Mouse (Mus musculus) small intestine, adult 2 months (tissue): Measurements from ENCODE around the gene Sh3bgr. TPM values are rescaled to one million over a fixed set of nuclear protein-coding genes. Genes with fewer than 3 reads are reported as not detected.

Experiments used
- H3K27ac ChIP-seq: fragments of 200-500 bp; 2 replicates; pipeline ENCODE4 v1.5.1; 2012; ENCODE audit warnings: low read depth, low read length, control low read depth, inconsistent platforms; ENCODE audit not compliant: insufficient read depth
- H3K27me3 ChIP-seq: fragments of 200-500 bp; 2 replicates; pipeline ENCODE4 v1.6.1; 2012; ENCODE audit warnings: mild to moderate bottlenecking, moderate library complexity, low read length, inconsistent platforms; ENCODE audit not compliant: control insufficient read depth, insufficient read depth
- H3K36me3 ChIP-seq: fragments of 200-500 bp; 2 replicates; pipeline ENCODE4 v1.6.1; 2012; ENCODE audit warnings: mild to moderate bottlenecking, low read length, control low read depth, inconsistent platforms; ENCODE audit not compliant: control insufficient read depth, insufficient read depth
- H3K4me1 ChIP-seq: fragments of 200-500 bp; 2 replicates; pipeline ENCODE4 v1.6.1; 2012; ENCODE audit warnings: low read length, inconsistent platforms, mixed read lengths; ENCODE audit not compliant: control insufficient read depth, insufficient read depth, insufficient read length
- H3K4me3 ChIP-seq: fragments of 200-500 bp; 2 replicates; pipeline ENCODE4 v1.5.1; 2012; ENCODE audit warnings: low read depth, mild to moderate bottlenecking, control low read depth, inconsistent platforms, low read length, moderate library complexity
- CTCF ChIP-seq: fragments of 200-500 bp; IDR thresholded peaks from 2 replicates; pipeline ENCODE4 v1.5.1; 2012; ENCODE audit warnings: low read depth, mild to moderate bottlenecking, control low read depth, inconsistent platforms, low read length, moderate library complexity, mixed read lengths; ENCODE audit not compliant: insufficient replicate concordance, insufficient read length; ENCODE audit errors: extremely low read depth
- POLR2A ChIP-seq: fragments of 200-500 bp; IDR thresholded peaks from 2 replicates; pipeline ENCODE4 v1.6.1; 2012; ENCODE audit warnings: low read depth, mild to moderate bottlenecking, control low read depth, inconsistent platforms, low read length, moderate library complexity
- WGBS: fragments of 180-500 bp; shearing (Covaris S2); methylation state at CpG from one replicate; pipeline ENCODE4 v1.1.7; 2018; 5-methylcytosine and 5-hydroxymethylcytosine counted together
- polyA plus RNA-seq: library from polyadenylated mRNA; depleted of rRNA; stranded (reverse); fragments of >200 nt; gene quantifications from 2 replicates; pipeline ENCODE4 v1.2.3, GENCODE M21; 2012; rRNA removed

Sh3bgr gene
- 3.8 and 4.5 TPM in 2 replicates for polyA plus RNA-seq

DNA sequence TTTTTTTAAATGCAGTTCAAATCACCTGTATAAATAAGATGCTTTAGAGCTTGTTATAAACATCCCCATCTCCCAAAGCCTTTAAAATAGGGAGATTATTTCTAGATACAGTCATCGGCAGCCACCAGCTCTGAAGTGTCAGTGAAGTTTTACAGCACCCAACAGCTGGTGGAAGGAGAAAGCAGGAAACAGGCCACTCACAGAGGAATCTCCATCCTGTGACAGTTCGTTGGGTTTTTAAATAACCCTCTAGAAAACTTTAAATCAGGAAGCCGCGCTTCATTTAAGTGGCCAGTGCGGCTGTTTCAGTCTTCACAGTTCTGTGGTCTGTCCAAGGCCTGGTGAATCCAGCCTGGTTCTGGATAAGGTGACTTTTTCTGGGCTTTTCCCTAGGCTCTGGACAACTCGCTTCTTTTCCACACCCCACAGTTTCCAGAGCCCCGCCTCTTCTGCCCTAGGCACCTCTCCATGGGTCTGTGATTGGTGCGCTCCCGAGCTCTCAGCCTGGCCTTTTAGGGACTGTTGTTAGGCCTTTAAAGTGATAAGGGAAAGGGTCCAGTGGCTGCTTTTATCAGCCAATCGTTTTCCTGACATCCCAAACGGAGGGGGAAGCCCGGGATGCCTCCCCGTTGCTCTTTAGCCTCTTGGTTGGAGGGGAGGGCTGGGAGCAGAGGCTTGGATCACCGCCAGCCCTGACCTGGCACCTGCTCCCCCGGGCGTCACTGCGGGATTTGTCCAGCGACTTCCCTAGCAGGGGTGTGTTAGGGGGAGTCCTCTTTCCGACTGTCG, at the start of gene Sh3bgr:
Gene Sh3bgr, plus strand, starts transcription at position 538 of the 789 bp plus-strand sequence.
- TF ChIP-seq POLR2A (no peak), CTCF (no peak)
- Histone ChIP-seq H3K27ac (peak within 1 kb of the TSS; percentile 35), H3K4me3 (peak within 1 kb of the TSS; percentile 54), H3K4me1 (peaks cover 9% of the 10 kb centered on the region), H3K36me3 (no peaks in the 10 kb centered on the region), H3K27me3 (no peaks in the 10 kb centered on the region)
- 4% methylated on average over 20 of the region's 20 CpGs for WGBS

DNA sequence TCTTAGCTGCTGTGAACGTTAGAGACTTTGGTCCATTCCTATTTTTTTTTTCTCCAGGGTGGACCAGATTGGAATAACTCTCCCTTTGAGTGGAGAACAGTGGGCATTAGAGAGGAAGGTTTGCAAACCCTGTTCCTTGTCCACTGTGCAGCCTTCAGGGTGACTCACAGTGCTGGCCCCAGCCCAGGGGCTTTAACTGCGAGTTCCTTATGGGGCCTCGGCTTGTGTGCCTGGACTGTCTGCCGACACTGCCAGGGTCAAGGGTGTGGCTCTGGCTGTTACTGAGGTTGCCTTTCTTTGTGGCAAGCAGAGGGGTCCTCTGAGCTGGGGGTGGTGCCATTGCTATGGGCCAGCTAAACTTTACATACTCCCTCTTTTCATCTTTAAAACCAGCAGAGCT, 49.3 kb upstream of the Sh3bgr start:
- no peak overlapping the region for H3K4me3 ChIP-seq
- WGBS = 27% methylated on average over 4 of the region's 4 CpGs
- TF ChIP-seq POLR2A = no peak
- no peak for TF ChIP-seq CTCF
- H3K4me1 ChIP-seq = peaks cover 2% of the 10 kb centered on the region; the same call in 1 of the 2 replicates
- H3K36me3 ChIP-seq = no peaks in the 10 kb centered on the region
- H3K27ac ChIP-seq = no peak overlapping the region
- H3K27me3 ChIP-seq = no peaks in the 10 kb centered on the region

- Histone ChIP-seq H3K27me3 (no peaks in the 10 kb centered on the region), H3K4me1 (peaks cover 2% of the 10 kb centered on the region; the same call in 1 of the 2 replicates), H3K36me3 (no peaks in the 10 kb centered on the region), H3K4me3 (no peak overlapping the region), H3K27ac (no peak overlapping the region)
- 20% methylated on average over 9 of the region's 9 CpGs for WGBS
- TF ChIP-seq CTCF = peak; percentile 90
- no peak for TF ChIP-seq POLR2A
These were observed 48.7 kb upstream of the Sh3bgr start for GRCm38 (mm10) chr16:96151551-96151950.

DNA sequence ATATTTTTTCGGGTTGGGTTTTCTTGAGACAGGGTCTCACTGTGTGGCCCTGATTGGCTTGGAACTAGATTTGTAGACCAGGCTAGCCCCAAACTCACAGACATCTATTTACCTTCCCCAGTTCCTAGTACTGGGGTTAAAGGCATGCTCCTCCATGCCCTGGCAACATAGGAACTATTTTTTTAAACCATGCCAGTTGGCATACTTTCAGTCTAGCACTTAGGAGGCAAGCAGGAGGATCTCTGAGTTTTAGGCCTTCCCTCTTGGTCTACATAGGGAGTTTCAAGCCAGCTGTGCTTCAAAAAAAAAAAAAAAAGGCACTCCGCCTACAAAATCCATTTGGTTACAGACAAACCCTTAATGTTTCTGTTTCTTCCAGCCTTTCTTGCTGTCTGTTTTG, 45.8 kb upstream of the Sh3bgr start:
- no peak for TF ChIP-seq POLR2A
- TF ChIP-seq CTCF = no peak
- 78% methylated on average over 2 of the region's 2 CpGs for WGBS
- Histone ChIP-seq H3K4me1 (peaks cover 5% of the 10 kb centered on the region), H3K4me3 (no peak overlapping the region), H3K27ac (no peak overlapping the region), H3K36me3 (no peaks in the 10 kb centered on the region), H3K27me3 (no peaks in the 10 kb centered on the region)

DNA sequence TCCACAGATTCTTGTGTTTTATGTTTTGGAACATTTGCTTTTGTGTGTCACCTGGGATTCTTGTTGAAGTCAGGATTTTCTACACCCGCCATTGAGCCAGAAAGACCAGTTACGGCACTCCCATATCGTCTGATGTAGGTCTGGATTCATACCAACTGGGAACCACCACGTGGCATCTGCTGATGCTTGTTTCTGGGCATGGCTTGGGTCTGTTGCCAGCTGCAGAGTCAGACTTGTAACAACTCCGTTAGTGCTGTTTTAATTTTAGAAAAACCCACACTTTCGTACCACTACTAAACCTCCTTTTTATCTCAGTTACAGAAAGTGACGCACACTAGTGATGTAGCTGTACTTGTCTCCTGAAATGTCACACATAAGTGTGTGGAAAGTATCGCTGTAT, 44.2 kb upstream of the Sh3bgr start:
- Histone ChIP-seq H3K36me3 (no peaks in the 10 kb centered on the region), H3K27ac (no peak overlapping the region), H3K27me3 (no peaks in the 10 kb centered on the region), H3K4me3 (no peak overlapping the region), H3K4me1 (peaks cover 5% of the 10 kb centered on the region)
- TF ChIP-seq POLR2A (no peak), CTCF (no peak)
- WGBS = 86% methylated on average over 8 of the region's 8 CpGs

DNA sequence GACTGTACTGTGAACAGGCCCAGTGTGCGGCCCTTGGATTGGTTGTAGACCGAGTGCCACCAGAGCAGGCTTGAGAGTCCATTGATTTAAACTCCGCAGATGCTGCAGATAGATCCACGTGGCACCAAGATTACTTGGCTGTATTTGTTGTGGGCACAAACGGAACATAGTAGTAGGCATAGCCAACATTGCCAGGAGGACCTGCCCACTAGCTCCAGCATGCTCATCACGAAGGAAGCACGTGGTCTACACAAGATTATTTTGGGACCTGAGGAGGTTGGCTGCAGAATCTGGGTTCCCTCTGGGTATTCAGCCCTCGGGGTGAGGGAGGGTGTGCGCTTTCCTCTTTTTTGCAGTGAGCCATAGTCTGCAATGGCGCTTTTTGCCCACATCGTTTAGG, 43.1 kb upstream of the Sh3bgr start:
- no peaks in the 10 kb centered on the region for H3K27me3 ChIP-seq
- TF ChIP-seq CTCF (no peak), POLR2A (no peak)
- H3K27ac ChIP-seq = no peak overlapping the region
- no peaks in the 10 kb centered on the region for H3K36me3 ChIP-seq
- H3K4me1 ChIP-seq = peaks cover 4% of the 10 kb centered on the region; the same call in 1 of the 2 replicates
- WGBS = 89% methylated on average over 11 of the region's 11 CpGs
- H3K4me3 ChIP-seq = no peak overlapping the region

DNA sequence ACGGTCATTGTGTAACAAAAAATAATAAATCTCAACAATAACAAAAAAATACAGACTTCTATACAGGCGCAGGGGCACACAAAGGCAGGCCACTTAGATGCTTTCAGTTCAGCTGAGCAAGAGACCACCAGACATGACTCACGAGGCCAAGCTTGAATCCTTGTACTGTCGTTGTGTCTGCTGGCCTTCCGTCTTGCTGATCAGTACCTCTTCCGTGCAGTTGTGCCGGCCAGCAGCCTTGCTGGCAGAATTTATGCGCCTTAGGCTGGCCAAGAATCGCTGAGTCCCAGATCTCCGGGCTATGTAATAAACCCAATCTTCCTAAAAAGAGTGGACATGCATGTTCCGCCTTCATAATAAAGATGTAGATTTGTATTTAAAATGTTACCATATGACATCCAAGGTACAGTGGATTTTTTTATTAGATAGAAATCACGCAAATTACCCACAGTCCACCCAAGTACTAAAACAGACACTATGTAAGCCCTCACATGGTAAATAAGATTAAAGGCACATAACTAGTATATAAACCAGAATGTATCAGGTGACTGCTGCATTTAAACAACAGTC, 41.7 kb upstream of the Sh3bgr start:
- Histone ChIP-seq H3K27ac (no peak overlapping the region), H3K4me1 (peaks cover 4% of the 10 kb centered on the region; the same call in 1 of the 2 replicates), H3K27me3 (no peaks in the 10 kb centered on the region), H3K36me3 (no peaks in the 10 kb centered on the region), H3K4me3 (peak overlapping the region; percentile 60)
- no peak for TF ChIP-seq POLR2A
- no peak for TF ChIP-seq CTCF
- 80% methylated on average over 12 of the region's 12 CpGs for WGBS
